Mouse (Mus musculus) limb, embryonic 13.5 days (tissue): Measurements from ENCODE around the gene Dapk3. TPM values are rescaled to one million over a fixed set of nuclear protein-coding genes. Genes with fewer than 3 reads are reported as not detected.

Experiments
- ATAC-seq: fragments of 200-750 bp; cut with Nextera tagmentation; 2 replicates; pipeline ENCODE4 v1.8.0; 2017; ENCODE audit warnings: low read depth, moderate number of reproducible peaks, moderate TSS enrichment; ENCODE audit not compliant: low FRiP score
- H3K27ac ChIP-seq: fragments of 300-500 bp; sonication (generic); 2 replicates; pipeline ENCODE4 v1.5.1; 2015; ENCODE audit warnings: inconsistent platforms, mild to moderate bottlenecking, moderate library complexity
- H3K27me3 ChIP-seq: fragments of 300-500 bp; sonication (generic); 2 replicates; pipeline ENCODE4 v1.6.1; 2015; ENCODE audit warnings: mild to moderate bottlenecking, inconsistent platforms
- H3K36me3 ChIP-seq: fragments of 300-500 bp; sonication (generic); 2 replicates; pipeline ENCODE4 v1.6.1; 2015; ENCODE audit warnings: inconsistent platforms, mild to moderate bottlenecking, moderate library complexity
- H3K4me1 ChIP-seq: fragments of 300-500 bp; sonication (generic); 2 replicates; pipeline ENCODE4 v1.6.1; 2015; ENCODE audit warnings: inconsistent platforms
- H3K4me2 ChIP-seq: fragments of 300-500 bp; sonication (generic); replicated peaks from 2 replicates; pipeline ENCODE4 v1.6.1; 2015; ENCODE audit warnings: inconsistent platforms, mild to moderate bottlenecking, moderate library complexity
- H3K4me3 ChIP-seq: fragments of 300-500 bp; sonication (generic); 2 replicates; pipeline ENCODE4 v1.5.1; 2015; ENCODE audit warnings: moderate library complexity, mild to moderate bottlenecking, inconsistent platforms
- H3K9ac ChIP-seq: fragments of 300-500 bp; sonication (generic); 2 replicates; pipeline ENCODE4 v1.6.1; 2015; ENCODE audit warnings: mild to moderate bottlenecking, inconsistent platforms
- H3K9me3 ChIP-seq: fragments of 300-500 bp; sonication (generic); 2 replicates; pipeline ENCODE4 v1.6.1; 2016; ENCODE audit warnings: inconsistent platforms
- WGBS: fragments of 180-500 bp; shearing (Covaris S2); methylation state at CpG from one replicate; pipeline ENCODE4 v1.1.7; 2015; 5-methylcytosine and 5-hydroxymethylcytosine counted together
- polyA plus RNA-seq: library from polyadenylated mRNA; unstranded; fragments of >200 nt; fragmentation: Nextera tagmentation; extraction: Ambion mirVana; gene quantifications from 2 replicates; pipeline ENCODE4 v1.2.1, GENCODE M21; 2015

The Dapk3 gene
- polyA plus RNA-seq, 1 experiment from 2014 or later: 53.4 TPM

DNA sequence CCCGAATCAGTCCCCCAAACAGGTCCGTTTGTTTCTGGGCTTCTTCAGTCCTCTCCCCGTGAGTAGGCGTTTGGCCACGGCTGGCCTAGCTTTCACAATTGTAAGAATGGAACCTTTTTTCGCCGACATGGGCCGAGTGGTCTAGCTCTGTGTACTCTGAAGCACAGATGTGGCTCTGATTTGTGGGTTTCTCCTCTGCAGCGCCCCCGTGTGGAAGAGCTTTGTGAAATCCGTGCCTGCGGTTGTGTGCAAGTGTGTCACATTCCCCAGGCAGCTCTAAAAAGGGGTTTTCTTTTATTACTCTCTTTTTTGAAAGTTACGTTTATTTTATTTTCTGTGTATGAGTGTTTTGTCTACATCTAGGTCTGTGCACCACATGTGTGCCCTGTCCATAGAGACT lies 58.1 kb downstream of the Dapk3 start:
- ATAC-seq: no peak
- Histone ChIP-seq H3K27ac (no peak overlapping the region), H3K4me2 (no peak overlapping the region), H3K4me3 (no peak overlapping the region), H3K27me3 (peaks cover 74% of the 10 kb centered on the region), H3K36me3 (peaks cover 5% of the 10 kb centered on the region), H3K4me1 (peaks cover 24% of the 10 kb centered on the region), H3K9ac (no peak overlapping the region), H3K9me3 (no peaks in the 10 kb centered on the region)
- 22% methylated on average over 13 of the region's 13 CpGs for WGBS

- H3K36me3 ChIP-seq: peaks cover 5% of the 10 kb centered on the region
- H3K27ac ChIP-seq: no peak overlapping the region
- no peak for ATAC-seq
- H3K4me1 ChIP-seq: peaks cover 24% of the 10 kb centered on the region
- no peak overlapping the region for H3K4me3 ChIP-seq
- peaks cover 70% of the 10 kb centered on the region for H3K27me3 ChIP-seq
- H3K9ac ChIP-seq: no peak overlapping the region
- H3K4me2 ChIP-seq: no peak overlapping the region
- no peaks in the 10 kb centered on the region for H3K9me3 ChIP-seq
- WGBS: 88% methylated on average over 16 of the region's 16 CpGs
Measured at GRCm38 (mm10) chr10:81242021-81242420, 59.2 kb downstream of the Dapk3 start.

Other genes with a start within 250 kb of the Dapk3 start
- gene Gng7, start 168.1 kb upstream of the Dapk3 start, polyA plus RNA-seq: 7.4 and 9.0 TPM in 2 replicates
- gene Diras1, start 157.3 kb upstream of the Dapk3 start, polyA plus RNA-seq: 0.15 and 0.33 TPM in 2 replicates
- 19.2 and 20.0 TPM in 2 replicates for gene Slc39a3, start 145.6 kb upstream of the Dapk3 start, polyA plus RNA-seq
- gene Sgta, start 122.8 kb upstream of the Dapk3 start, polyA plus RNA-seq: 227 and 231 TPM in 2 replicates
- 58.4 and 62.0 TPM in 2 replicates for gene Thop1, start 113.0 kb upstream of the Dapk3 start, polyA plus RNA-seq
- gene Creb3l3, start 84.1 kb upstream of the Dapk3 start, polyA plus RNA-seq: 0.18 and 0.60 TPM in 2 replicates
- gene Map2k2, start 77.1 kb upstream of the Dapk3 start, polyA plus RNA-seq: 192 and 197 TPM in 2 replicates
- 22.5 and 22.6 TPM in 2 replicates for gene Zbtb7a, start 47.8 kb upstream of the Dapk3 start, polyA plus RNA-seq
- 62.2 and 62.3 TPM in 2 replicates for gene Pias4, start 15.1 kb upstream of the Dapk3 start, polyA plus RNA-seq
- gene Eef2, start 6.4 kb upstream of the Dapk3 start, polyA plus RNA-seq: 577 and 592 TPM in 2 replicates
- not detected in 2 replicates for gene 4930442H23Rik, start 844 bp downstream of the Dapk3 start, polyA plus RNA-seq
- gene Nmrk2, start 19.0 kb downstream of the Dapk3 start, polyA plus RNA-seq: 0.18 and 0.26 TPM in 2 replicates
- gene Atcay, start 47.8 kb downstream of the Dapk3 start, polyA plus RNA-seq: 0.20 and 0.43 TPM in 2 replicates
- gene Zfr2, start 50.1 kb downstream of the Dapk3 start, polyA plus RNA-seq: 11.5 and 11.6 TPM in 2 replicates
- gene Matk, start 69.9 kb downstream of the Dapk3 start, polyA plus RNA-seq: 4.7 and 5.4 TPM in 2 replicates
- 206 and 213 TPM in 2 replicates for gene Mrpl54, start 83.9 kb downstream of the Dapk3 start, polyA plus RNA-seq
- 63.3 and 63.5 TPM in 2 replicates for gene Apba3, start 84.0 kb downstream of the Dapk3 start, polyA plus RNA-seq
- gene Tjp3, start 108.6 kb downstream of the Dapk3 start, polyA plus RNA-seq: 2.6 and 2.9 TPM in 2 replicates
- gene Pip5k1c, start 110.0 kb downstream of the Dapk3 start, polyA plus RNA-seq: 51.5 and 58.5 TPM in 2 replicates
- gene Cactin, start 138.1 kb downstream of the Dapk3 start, polyA plus RNA-seq: 41.8 and 42.3 TPM in 2 replicates
- gene Tbxa2r, start 145.7 kb downstream of the Dapk3 start, polyA plus RNA-seq: 5.2 and 7.8 TPM in 2 replicates
- 0.06 TPM in 1 of 2 replicates, not detected in the other for gene Gipc3, start 160.3 kb downstream of the Dapk3 start, polyA plus RNA-seq
- gene Hmg20b, start 167.5 kb downstream of the Dapk3 start, polyA plus RNA-seq: 106 and 109 TPM in 2 replicates
- gene Mfsd12, start 174.5 kb downstream of the Dapk3 start, polyA plus RNA-seq: 12.2 and 13.6 TPM in 2 replicates
- gene 4930404N11Rik, start 182.8 kb downstream of the Dapk3 start, polyA plus RNA-seq: 0.97 and 1.0 TPM in 2 replicates
- gene Fzr1, start 195.5 kb downstream of the Dapk3 start, polyA plus RNA-seq: 111 and 112 TPM in 2 replicates
- 72.7 and 79.4 TPM in 2 replicates for gene Dohh, start 201.4 kb downstream of the Dapk3 start, polyA plus RNA-seq
- 3.3 and 4.0 TPM in 2 replicates for gene Gm48551, start 201.5 kb downstream of the Dapk3 start, polyA plus RNA-seq
- gene Gm48552, start 206.0 kb downstream of the Dapk3 start, polyA plus RNA-seq: 1.7 and 1.9 TPM in 2 replicates
- 4.2 and 4.7 TPM in 2 replicates for gene Smim24, start 210.0 kb downstream of the Dapk3 start, polyA plus RNA-seq